Mouse (Mus musculus) CD4-positive naive resting alpha-beta T cell, adult 57 days (primary cell): ENCODE measurements around the gene Rd3l. TPM values are rescaled to one million over a fixed set of nuclear protein-coding genes. Genes with fewer than 3 reads are reported as not detected.

Experiments used
- total RNA-seq: library from RNA; stranded (reverse); gene quantifications from one replicate; pipeline ENCODE4 v1.2.4, GENCODE M21; 2023

Rd3l gene
- total RNA-seq, result not detected

GRCm38 (mm10) chr12:111980887-111981367 is at the start of gene Rd3l:
Gene Rd3l, minus strand, starts transcription at chr12:111981317.

GRCm38 (mm10) chr12:111971231-111971686 is 9.9 kb downstream of the Rd3l start, which contains the start of gene Tdrd9:
Gene Tdrd9, plus strand, starts transcription at chr12:111971559.

GRCm38 (mm10) chr12:111966683-111967173 is 14.4 kb downstream of the Rd3l start, which contains the start of gene Atp5mpl:
Gene Atp5mpl, minus strand, starts transcription at chr12:111966977.

Other genes starting within 250 kb of the Rd3l start
- gene Klc1, start 222.5 kb downstream of the Rd3l start, total RNA-seq, result 87.6 TPM
- 1.4 TPM for gene Xrcc3, start 167.4 kb downstream of the Rd3l start, total RNA-seq
- gene Zfyve21, start 167.1 kb downstream of the Rd3l start, total RNA-seq, result 2.1 TPM
- 68.7 TPM for gene Ppp1r13b, start 73.2 kb downstream of the Rd3l start, total RNA-seq
- 204 TPM for gene Atp5mpl, start 14.3 kb downstream of the Rd3l start, total RNA-seq
- not detected for gene Tdrd9, start 9.8 kb downstream of the Rd3l start, total RNA-seq
- gene Aspg, start 125.4 kb upstream of the Rd3l start, total RNA-seq, result not detected
- not detected for gene Kif26a, start 164.9 kb upstream of the Rd3l start, total RNA-seq